Mouse (Mus musculus) neural tube, embryonic 11.5 days (tissue): ENCODE results near the gene Gm4131. TPM values are rescaled to one million over a fixed set of nuclear protein-coding genes. Genes with fewer than 3 reads are reported as not detected.

ENCODE experiments used
- ATAC-seq: fragments of 200-750 bp; cut with Nextera tagmentation; 2 replicates; pipeline ENCODE4 v1.8.0; 2017; ENCODE audit warnings: moderate number of reproducible peaks, mild to moderate bottlenecking, moderate TSS enrichment, moderate library complexity; ENCODE audit not compliant: insufficient read depth, low FRiP score, low TSS enrichment
- DNase-seq: peaks from one replicate; pipeline ENCODE4 v3.0.0-alpha.2; 2015; ENCODE audit warnings: low spot score
- H3K27ac ChIP-seq: fragments of 300-500 bp; sonication (generic); 2 replicates; pipeline ENCODE4 v1.5.1; 2014; ENCODE audit warnings: low read depth, mild to moderate bottlenecking, low read length
- H3K27me3 ChIP-seq: fragments of 300-500 bp; sonication (generic); 2 replicates; pipeline ENCODE4 v1.6.1; 2014; ENCODE audit warnings: mild to moderate bottlenecking, low read length, mixed read lengths; ENCODE audit not compliant: control insufficient read depth, insufficient read depth
- H3K36me3 ChIP-seq: fragments of 300-500 bp; sonication (generic); 2 replicates; pipeline ENCODE4 v1.6.1; 2014; ENCODE audit warnings: mild to moderate bottlenecking, low read length, moderate library complexity, mixed read lengths; ENCODE audit not compliant: control insufficient read depth, insufficient read depth
- H3K4me1 ChIP-seq: fragments of 300-500 bp; sonication (generic); 2 replicates; pipeline ENCODE4 v1.6.1; 2014; ENCODE audit warnings: low read length, mixed read lengths; ENCODE audit not compliant: control insufficient read depth, insufficient read depth
- H3K4me2 ChIP-seq: fragments of 300-500 bp; sonication (generic); 2 replicates; pipeline ENCODE4 v1.6.1; 2014; ENCODE audit warnings: low read depth, mild to moderate bottlenecking, moderate library complexity
- H3K4me3 ChIP-seq: fragments of 300-500 bp; sonication (generic); 2 replicates; pipeline ENCODE4 v1.5.1; 2014; ENCODE audit warnings: low read depth, low read length
- H3K9ac ChIP-seq: fragments of 300-500 bp; sonication (generic); 2 replicates; pipeline ENCODE4 v1.6.1; 2014; ENCODE audit warnings: mild to moderate bottlenecking, low read length
- H3K9me3 ChIP-seq: fragments of 300-500 bp; sonication (generic); 2 replicates; pipeline ENCODE4 v1.6.1; 2016; ENCODE audit warnings: low read length; ENCODE audit not compliant: control insufficient read depth
- WGBS: fragments of 180-500 bp; shearing (Covaris S2); extraction: QIAGEN DNeasy Blood & Tissue Kit; methylation state at CpG from one replicate; pipeline ENCODE4 v1.1.7; 2014; 5-methylcytosine and 5-hydroxymethylcytosine counted together
- polyA plus RNA-seq: library from polyadenylated mRNA; unstranded; fragments of >200 nt; fragmentation: Nextera tagmentation; extraction: Ambion mirVana; gene quantifications from 2 replicates; pipeline ENCODE4 v1.2.1, GENCODE M21; 2014

Gm4131 gene
- polyA plus RNA-seq, 1 experiment from 2014 or later: not detected

DNA sequence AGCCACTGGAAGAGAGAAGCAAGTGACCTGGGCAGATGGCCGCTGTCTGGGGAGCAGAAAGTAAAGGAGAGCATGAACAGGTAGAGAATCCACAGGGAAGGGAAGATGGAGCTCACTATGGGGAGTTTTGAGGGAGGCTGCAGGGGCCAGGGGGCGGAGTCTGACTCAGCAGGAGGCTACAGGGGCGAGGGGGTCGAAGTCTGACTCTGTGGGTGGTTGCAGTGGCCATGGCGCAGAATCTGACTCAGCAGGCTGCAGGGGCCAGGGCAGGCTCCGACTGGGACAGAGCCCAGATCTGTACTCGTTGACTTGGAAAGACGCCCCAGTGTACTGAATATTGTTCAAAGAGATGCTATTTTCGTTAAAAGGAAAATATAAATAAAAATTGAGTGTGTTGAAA, 101.8 kb downstream of the Gm4131 start:
- Histone ChIP-seq H3K27me3 (no peaks in the 10 kb centered on the region), H3K9me3 (no peaks in the 10 kb centered on the region), H3K27ac (no peak overlapping the region), H3K4me2 (no peak overlapping the region), H3K4me3 (no peak overlapping the region), H3K9ac (no peak overlapping the region), H3K4me1 (no peaks in the 10 kb centered on the region), H3K36me3 (no peaks in the 10 kb centered on the region)
- DNase-seq: no peak
- WGBS: 24% methylated on average over 9 of the region's 9 CpGs
- ATAC-seq: no peak

GRCm38 (mm10) chr14:62459541-62459940, 107.2 kb downstream of the Gm4131 start:
- Histone ChIP-seq H3K36me3 (no peaks in the 10 kb centered on the region), H3K27me3 (no peaks in the 10 kb centered on the region), H3K9ac (no peak overlapping the region), H3K4me2 (no peak overlapping the region), H3K4me1 (no peaks in the 10 kb centered on the region), H3K27ac (no peak overlapping the region), H3K4me3 (no peak overlapping the region), H3K9me3 (no peaks in the 10 kb centered on the region)
- WGBS: 70% methylated on average over 11 of the region's 11 CpGs
- DNase-seq: no peak
- no peak for ATAC-seq

- 18% methylated on average over 22 of the region's 22 CpGs for WGBS
- Histone ChIP-seq H3K27ac (no peak overlapping the region), H3K4me3 (no peak overlapping the region)
Measured at GRCm38 (mm10) chr14:62457420-62458181, 109.1 kb downstream of the Gm4131 start.

DNA sequence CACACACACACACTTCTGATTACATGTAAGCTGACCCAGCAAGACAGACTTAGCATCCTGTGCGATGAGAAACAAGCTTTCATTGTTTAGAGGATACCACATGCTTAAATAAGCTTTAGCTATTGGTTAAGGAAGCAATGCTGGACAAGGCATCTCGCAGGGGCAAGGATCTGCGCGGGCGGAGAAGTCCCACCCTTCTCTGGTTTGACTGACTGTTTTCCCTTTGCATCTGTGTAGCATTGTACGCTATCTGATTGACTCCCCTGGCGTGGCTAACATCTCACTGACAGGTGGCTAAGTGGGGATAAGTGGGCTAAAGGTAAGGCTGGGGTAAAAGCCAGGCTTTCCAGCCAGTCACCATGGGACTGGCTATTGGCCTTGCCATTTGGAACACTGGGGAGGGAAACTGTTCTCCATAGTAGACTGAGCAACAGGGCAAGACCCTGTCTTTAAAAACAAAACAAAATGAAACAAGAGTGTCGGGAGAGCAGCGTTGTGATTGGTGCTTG, 110.4 kb downstream of the Gm4131 start, which contains the start of gene Gucy1b2:
TSS of gene Gucy1b2 (minus strand) at position 51 of the 509 bp plus-strand sequence.
- ATAC-seq (no peak), DNase-seq (no peak)
- H3K27ac ChIP-seq: no peak within 1 kb of the TSS
- no peaks in the 10 kb centered on the region for H3K9me3 ChIP-seq
- H3K36me3 ChIP-seq: no peaks in the 10 kb centered on the region
- H3K4me3 ChIP-seq: no peak within 1 kb of the TSS
- H3K27me3 ChIP-seq: no peaks in the 10 kb centered on the region
- no peak within 1 kb of the TSS; the same call in 1 of the 2 replicates for H3K4me2 ChIP-seq
- no peaks in the 10 kb centered on the region for H3K4me1 ChIP-seq
- 84% methylated on average over 9 of the region's 9 CpGs for WGBS
- no peak within 1 kb of the TSS for H3K9ac ChIP-seq

More at GRCm38 (mm10) chr14:62457420-62458181, 109.1 kb downstream of the Gm4131 start:
- H3K4me1 ChIP-seq: no peaks in the 10 kb centered on the region
- no peaks in the 10 kb centered on the region for H3K36me3 ChIP-seq
- H3K27me3 ChIP-seq: no peaks in the 10 kb centered on the region
- H3K9ac ChIP-seq: no peak overlapping the region
- no peaks in the 10 kb centered on the region for H3K9me3 ChIP-seq
- peak; percentile 87 for DNase-seq
- 0 out of 2 replicates have a peak, but pooled peaks have one; percentile 63 for ATAC-seq
- peak overlapping the region; percentile 26 for H3K4me2 ChIP-seq

GRCm38 (mm10) chr14:62455570-62455879, 111.2 kb downstream of the Gm4131 start:
- H3K4me3 ChIP-seq: no peak overlapping the region
- DNase-seq: no peak
- no peak overlapping the region for H3K4me2 ChIP-seq
- H3K27ac ChIP-seq: no peak overlapping the region
- no peaks in the 10 kb centered on the region for H3K36me3 ChIP-seq
- no peak for ATAC-seq
- no peaks in the 10 kb centered on the region for H3K4me1 ChIP-seq
- H3K9me3 ChIP-seq: no peaks in the 10 kb centered on the region
- 80% methylated on average over 5 of the region's 5 CpGs for WGBS
- H3K9ac ChIP-seq: no peak overlapping the region
- H3K27me3 ChIP-seq: no peaks in the 10 kb centered on the region

DNA sequence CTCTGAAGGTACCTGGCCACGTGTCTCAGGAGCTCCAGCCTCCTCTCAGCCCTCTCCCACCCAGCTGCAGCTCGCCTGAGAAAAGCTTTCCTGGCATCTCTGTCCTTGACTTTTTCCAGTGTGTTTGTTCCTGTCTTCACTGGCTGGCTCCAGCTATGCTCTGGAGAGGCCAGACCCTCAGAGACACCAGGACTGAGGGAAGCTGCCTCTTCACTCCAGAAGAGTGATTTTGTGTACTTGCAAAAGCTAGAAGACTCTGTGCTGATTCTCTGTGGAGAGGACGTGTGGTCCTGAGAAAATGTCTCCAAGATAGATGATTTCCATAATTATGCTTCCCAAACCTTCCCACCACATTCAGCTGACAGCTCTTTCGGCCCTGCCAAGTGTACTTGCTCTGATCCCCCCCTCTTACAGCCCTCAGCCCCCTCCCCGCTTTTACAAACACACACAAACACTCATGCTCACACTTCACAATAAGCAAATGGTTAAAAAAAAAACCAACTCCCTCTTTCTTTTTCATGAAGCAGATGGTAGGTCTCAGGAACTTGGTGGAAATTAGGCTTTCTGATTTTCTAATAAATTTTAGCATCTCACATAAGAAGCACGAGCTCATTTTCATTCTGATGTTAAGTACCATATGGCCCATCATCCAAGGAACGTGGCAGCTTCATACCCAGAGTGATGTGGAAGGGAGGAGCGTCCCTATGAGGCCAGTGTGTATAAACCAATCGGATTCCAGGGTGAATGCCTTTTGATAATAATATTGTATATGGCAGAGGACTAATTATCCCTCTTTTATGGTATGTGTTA, 111.8 kb downstream of the Gm4131 start:
- WGBS: 66% methylated on average over 9 of the region's 9 CpGs
- no peaks in the 10 kb centered on the region for H3K27me3 ChIP-seq
- no peaks in the 10 kb centered on the region for H3K9me3 ChIP-seq
- H3K9ac ChIP-seq: no peak overlapping the region
- H3K4me2 ChIP-seq: no peak overlapping the region
- no peak overlapping the region for H3K4me3 ChIP-seq
- no peak overlapping the region for H3K27ac ChIP-seq
- ATAC-seq: no peak
- DNase-seq: no peak
- H3K36me3 ChIP-seq: no peaks in the 10 kb centered on the region
- no peaks in the 10 kb centered on the region for H3K4me1 ChIP-seq

DNA sequence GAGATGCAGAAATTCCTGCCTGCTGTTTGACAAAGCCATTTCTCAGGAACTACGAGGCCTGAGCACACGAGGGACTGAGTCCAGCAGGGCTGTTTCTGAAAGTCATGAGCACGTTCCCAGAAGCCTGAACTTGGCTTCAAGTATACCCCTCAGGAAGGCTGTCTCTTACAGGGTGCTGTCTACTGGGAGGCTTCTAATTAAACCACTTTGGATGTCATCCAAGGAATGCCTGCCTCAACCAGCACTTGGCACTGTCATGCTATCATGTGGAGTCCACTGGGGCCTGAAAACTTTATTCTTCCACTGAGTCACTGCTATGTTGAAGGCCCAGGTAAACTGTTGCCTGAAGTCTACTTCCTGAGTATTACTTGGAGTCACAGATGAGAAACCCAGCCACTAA, 112.6 kb downstream of the Gm4131 start:
- Histone ChIP-seq H3K4me3 (no peak overlapping the region), H3K9ac (no peak overlapping the region), H3K4me1 (no peaks in the 10 kb centered on the region), H3K27ac (no peak overlapping the region), H3K36me3 (no peaks in the 10 kb centered on the region), H3K9me3 (no peaks in the 10 kb centered on the region), H3K4me2 (no peak overlapping the region), H3K27me3 (no peaks in the 10 kb centered on the region)
- WGBS: 77% methylated on average over 3 of the region's 3 CpGs
- no peak for ATAC-seq
- no peak for DNase-seq

GRCm38 (mm10) chr14:62453276-62453675, 113.4 kb downstream of the Gm4131 start:
- no peaks in the 10 kb centered on the region for H3K27me3 ChIP-seq
- no peak overlapping the region for H3K9ac ChIP-seq
- no peaks in the 10 kb centered on the region for H3K36me3 ChIP-seq
- H3K4me3 ChIP-seq: no peak overlapping the region
- no peak overlapping the region for H3K4me2 ChIP-seq
- no peaks in the 10 kb centered on the region for H3K4me1 ChIP-seq
- no peaks in the 10 kb centered on the region for H3K9me3 ChIP-seq
- ATAC-seq: no peak
- no peak for DNase-seq
- no peak overlapping the region for H3K27ac ChIP-seq
- WGBS: 78% methylated on average over 11 of the region's 11 CpGs
